Mouse (Mus musculus) MEL (cell line): ENCODE measurements at regions not wholly inside any gene's neighbourhood (a gene's known extent, or its start where the extent isn't known, plus 50 kb on each side); places are given as distances from the start of the nearest gene placed in this dataset.

Experiments
- DNase-seq: peaks from one replicate; pipeline ENCODE4 v3.0.0; 2011; ENCODE audit warnings: low read depth, low spot score
- H3K27ac ChIP-seq: 2 replicates; pipeline ENCODE4 v1.5.1; 2012; ENCODE audit warnings: low read depth, mild to moderate bottlenecking, control low read depth, low read length, moderate library complexity; ENCODE audit not compliant: control insufficient read depth
- H3K27me3 ChIP-seq, 2 experiments: fragments of 150-350 bp in 1 of 2; sonication (generic) in 1 of 2; 2 replicates each; pipeline ENCODE4 v1.6.1; 2012; ENCODE audit warnings: low read length in 2 of 2, mild to moderate bottlenecking in 2 of 2, improper control_type of control experiment in 1 of 2, moderate library complexity in 1 of 2; ENCODE audit not compliant: insufficient read depth in 2 of 2, control insufficient read depth in 1 of 2
- H3K36me3 ChIP-seq, 2 experiments: 2 replicates each; pipeline ENCODE4 v1.6.1; 2012 to 2014; ENCODE audit warnings: low read length in 2 of 2, improper control_type of control experiment in 1 of 2, inconsistent platforms in 1 of 2, mild to moderate bottlenecking in 1 of 2; ENCODE audit not compliant: insufficient read depth in 2 of 2, control insufficient read depth in 1 of 2
- H3K4me1 ChIP-seq, 2 experiments: fragments of 150-350 bp in 1 of 2; sonication (generic) in 1 of 2; 2 replicates each; pipeline ENCODE4 v1.6.1; 2012; ENCODE audit warnings: low read length in 2 of 2, improper control_type of control experiment in 1 of 2, mild to moderate bottlenecking in 1 of 2; ENCODE audit not compliant: insufficient read depth in 2 of 2, control insufficient read depth in 1 of 2
- H3K4me3 ChIP-seq, 2 experiments: fragments of 150-350 bp in 1 of 2; sonication (generic) in 1 of 2; 2 replicates each; pipeline ENCODE4 v1.5.1; 2012; ENCODE audit warnings: low read depth in 2 of 2, low read length in 2 of 2, mild to moderate bottlenecking in 2 of 2, moderate library complexity in 2 of 2, control low read depth in 1 of 2, improper control_type of control experiment in 1 of 2; ENCODE audit not compliant: control insufficient read depth in 1 of 2, insufficient read depth in 1 of 2
- H3K79me2 ChIP-seq: 2 replicates; pipeline ENCODE4 v1.6.1; 2012; ENCODE audit warnings: mild to moderate bottlenecking, low read length, moderate library complexity; ENCODE audit not compliant: control insufficient read depth, poor library complexity, insufficient read depth
- H3K9ac ChIP-seq: 2 replicates; pipeline ENCODE4 v1.6.1; 2012; ENCODE audit warnings: low read depth, mild to moderate bottlenecking, control low read depth, low read length, moderate library complexity; ENCODE audit not compliant: control insufficient read depth, poor library complexity, severe bottlenecking
- H3K9me3 ChIP-seq: fragments of 150-350 bp; sonication (generic); replicated peaks from 2 replicates; pipeline ENCODE4 v1.6.1; 2012; ENCODE audit warnings: mild to moderate bottlenecking, low read length, improper control_type of control experiment, moderate library complexity; ENCODE audit not compliant: insufficient read depth
- BHLHE40 ChIP-seq: IDR thresholded peaks from 2 replicates; pipeline ENCODE4 v1.6.1; 2012; ENCODE audit warnings: low read depth, mild to moderate bottlenecking, inconsistent platforms, low read length, improper control_type of control experiment, borderline replicate concordance
- CTCF ChIP-seq, 3 experiments: IDR thresholded peaks in 2 of 3; conservative IDR thresholded peaks in 1 of 3; 2 replicates each; pipeline ENCODE4 v1.5.1; 2011 to 2012; ENCODE audit warnings: low read length in 3 of 3, low read depth in 2 of 3, mild to moderate bottlenecking in 2 of 3, improper control_type of control experiment in 1 of 3, inconsistent platforms in 1 of 3, mixed read lengths in 1 of 3, moderate library complexity in 1 of 3; ENCODE audit not compliant: control insufficient read depth in 1 of 3, insufficient read depth in 1 of 3, poor library complexity in 1 of 3, severe bottlenecking in 1 of 3
- ELF1 ChIP-seq: IDR thresholded peaks from 2 replicates; pipeline ENCODE4 v1.6.1; 2014; ENCODE audit warnings: low read depth, mild to moderate bottlenecking, inconsistent platforms, low read length, improper control_type of control experiment, moderate library complexity
- ETS1 ChIP-seq: IDR thresholded peaks from 2 replicates; pipeline ENCODE4 v1.6.1; 2012; ENCODE audit warnings: low read depth, mild to moderate bottlenecking, inconsistent platforms, low read length, improper control_type of control experiment, moderate library complexity
- GATA1 ChIP-seq: IDR thresholded peaks from 2 replicates; pipeline ENCODE4 v1.6.1; 2011; ENCODE audit warnings: low read depth, low read length, improper control_type of control experiment
- HCFC1 ChIP-seq: IDR thresholded peaks from 2 replicates; pipeline ENCODE4 v1.6.1; 2012; ENCODE audit warnings: low read depth, mild to moderate bottlenecking, inconsistent platforms, low read length, improper control_type of control experiment, moderate library complexity
- KAT2A ChIP-seq: conservative IDR thresholded peaks from 2 replicates; pipeline ENCODE4 v1.6.1; 2012; ENCODE audit warnings: low read depth, low read length, improper control_type of control experiment, inconsistent platforms
- NRF1 ChIP-seq: IDR thresholded peaks from 2 replicates; pipeline ENCODE4 v1.6.1; 2014; ENCODE audit warnings: low read depth, mild to moderate bottlenecking, inconsistent platforms, low read length, improper control_type of control experiment, moderate library complexity; ENCODE audit not compliant: poor library complexity, insufficient read depth, severe bottlenecking
- POLR2AphosphoS2 ChIP-seq: IDR thresholded peaks from 2 replicates; pipeline ENCODE4 v1.6.1; 2011; ENCODE audit warnings: low read length, improper control_type of control experiment
- POLR2AphosphoS5 ChIP-seq: IDR thresholded peaks from 2 replicates; pipeline ENCODE4 v1.6.1; 2012; ENCODE audit warnings: low read depth, borderline replicate concordance, mild to moderate bottlenecking, inconsistent platforms, low read length, moderate library complexity, mixed read lengths
- RAD21 ChIP-seq: IDR thresholded peaks from 2 replicates; pipeline ENCODE4 v1.6.1; 2011; ENCODE audit warnings: mild to moderate bottlenecking, low read depth, low read length, improper control_type of control experiment
- RCOR1 ChIP-seq: IDR thresholded peaks from 2 replicates; pipeline ENCODE4 v1.6.1; 2012; ENCODE audit warnings: low read depth, mild to moderate bottlenecking, inconsistent platforms, low read length, improper control_type of control experiment
- SMC3 ChIP-seq: IDR thresholded peaks from 2 replicates; pipeline ENCODE4 v1.6.1; 2011; ENCODE audit warnings: low read depth, low read length, improper control_type of control experiment
- TAL1 ChIP-seq: IDR thresholded peaks from 2 replicates; pipeline ENCODE4 v1.6.1; 2012; ENCODE audit warnings: mild to moderate bottlenecking, inconsistent platforms, low read length, moderate library complexity, mixed read lengths
- USF2 ChIP-seq, 2 experiments: IDR thresholded peaks; 2 replicates each; pipeline ENCODE4 v1.6.1; 2011 to 2012; ENCODE audit warnings: improper control_type of control experiment in 2 of 2, low read length in 2 of 2, borderline replicate concordance in 1 of 2, inconsistent platforms in 1 of 2, low read depth in 1 of 2, mild to moderate bottlenecking in 1 of 2; ENCODE audit not compliant: insufficient read depth in 1 of 2
- ZC3H11A ChIP-seq: IDR thresholded peaks from 2 replicates; pipeline ENCODE4 v1.6.1; 2012; ENCODE audit warnings: low read depth, mild to moderate bottlenecking, inconsistent platforms, low read length, improper control_type of control experiment
- ZKSCAN1 ChIP-seq: IDR thresholded peaks from 2 replicates; pipeline ENCODE4 v1.6.1; 2012; ENCODE audit warnings: low read depth, mild to moderate bottlenecking, inconsistent platforms, low read length, improper control_type of control experiment, moderate library complexity
- ZMIZ1 ChIP-seq: IDR thresholded peaks from 2 replicates; pipeline ENCODE4 v1.6.1; 2012; ENCODE audit warnings: low read depth, mild to moderate bottlenecking, inconsistent platforms, low read length, improper control_type of control experiment, moderate library complexity
- ZNF384 ChIP-seq: IDR thresholded peaks from 2 replicates; pipeline ENCODE4 v1.6.1; 2012; ENCODE audit warnings: low read depth, mild to moderate bottlenecking, inconsistent platforms, low read length, improper control_type of control experiment

- H3K9me3 ChIP-seq: no peaks in the 10 kb centered on the region
- H3K27ac ChIP-seq: no peak overlapping the region
- H3K36me3 ChIP-seq: no peaks in the 10 kb centered on the region
- no peak overlapping the region for H3K9ac ChIP-seq
- no peak for TF ChIP-seq ELF1
- no peak for TF ChIP-seq BHLHE40
- TF ChIP-seq TAL1: no peak
- no peak for TF ChIP-seq ZNF384
- no peak for TF ChIP-seq ETS1
- TF ChIP-seq, all 39 proteins: peak for 0
- H3K4me1 ChIP-seq: no peaks in the 10 kb centered on the region
- no peaks in the 10 kb centered on the region for H3K27me3 ChIP-seq
- H3K79me2 ChIP-seq: no peaks in the 10 kb centered on the region
- DNase-seq: no peak
- no peak overlapping the region for H3K4me3 ChIP-seq
These were observed 65.4 kb upstream of the Rapgef5 start for GRCm38 (mm10) chr12:117450871-117451270.

DNA sequence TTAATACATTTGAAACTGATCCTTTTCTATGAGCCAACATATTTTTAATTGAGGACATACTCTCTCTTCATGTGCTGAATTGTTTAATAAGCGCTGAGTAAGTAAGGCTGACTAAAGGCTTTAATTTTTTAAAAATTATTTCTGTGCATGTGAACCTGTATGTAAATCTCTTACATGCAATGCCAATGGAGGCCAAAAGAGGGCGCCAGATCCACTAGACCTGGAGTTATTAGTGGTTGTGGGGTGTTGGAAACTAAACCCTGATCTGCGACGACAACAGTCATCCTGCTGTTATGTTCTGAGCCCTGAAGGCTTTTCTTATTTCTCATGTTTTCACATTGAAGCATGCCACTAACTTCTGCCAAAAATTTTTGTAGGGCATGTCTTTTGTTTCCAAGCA lies 64.8 kb upstream of the Rapgef5 start:
- no peaks in the 10 kb centered on the region for H3K27me3 ChIP-seq
- no peak overlapping the region for H3K27ac ChIP-seq
- no peaks in the 10 kb centered on the region for H3K79me2 ChIP-seq
- DNase-seq: peak; percentile 26
- no peaks in the 10 kb centered on the region for H3K36me3 ChIP-seq
- no peak overlapping the region for H3K4me3 ChIP-seq
- no peaks in the 10 kb centered on the region for H3K9me3 ChIP-seq
- no peaks in the 10 kb centered on the region for H3K4me1 ChIP-seq
- H3K9ac ChIP-seq: no peak overlapping the region
- TF ChIP-seq NRF1 (no peak), SMC3 (0 out of 2 replicates have a peak, but pooled peaks have one; percentile 15), RAD21 (peak; percentile 7), ZC3H11A (no peak), CTCF (IDR thresholded peaks at IDR 0.05 in 2 of 3, conservative IDR thresholded peaks at IDR 0.05 in 1 of 3; ENCODE audit: control insufficient read depth in 1 of 3, insufficient read depth in 1 of 3, low read depth in 2 of 3, low read length in 3 of 3, poor library complexity in 1 of 3, severe bottlenecking in 1 of 3) (peak; percentile 28 to 58 (median 42); a peak in 5 of 6 replicates), KAT2A (no peak), POLR2AphosphoS5 (no peak), ZMIZ1 (no peak), USF2 (IDR thresholded peaks at IDR 0.05; ENCODE audit: borderline replicate concordance in 1 of 2, insufficient read depth in 1 of 2, low read depth in 1 of 2, low read length in 2 of 2) (no peak)

- Histone ChIP-seq H3K27ac (no peak overlapping the region), H3K9me3 (no peaks in the 10 kb centered on the region), H3K79me2 (no peaks in the 10 kb centered on the region), H3K4me3 (no peak overlapping the region), H3K36me3 (no peaks in the 10 kb centered on the region), H3K9ac (no peak overlapping the region), H3K27me3 (no peaks in the 10 kb centered on the region), H3K4me1 (no peaks in the 10 kb centered on the region)
- TF ChIP-seq POLR2AphosphoS2: no peak
- no peak for TF ChIP-seq SMC3
- no peak for TF ChIP-seq HCFC1
- no peak for TF ChIP-seq GATA1
- no peak for TF ChIP-seq ZKSCAN1
- TF ChIP-seq RCOR1: no peak
- TF ChIP-seq ZMIZ1: no peak
- DNase-seq: no peak
These were observed 60.5 kb upstream of the Rapgef5 start for GRCm38 (mm10) chr12:117455800-117456199.
